Mouse (Mus musculus): ENCODE measurements around the gene Map3k5. TPM values are rescaled to one million over a fixed set of nuclear protein-coding genes. Genes with fewer than 3 reads are reported as not detected.

Map3k5 gene
- polyA plus RNA-seq (2015; fragmentation: Nextera tagmentation; extraction: Ambion mirVana) = 2.7 and 3.0 TPM in 2 replicates

GRCm38 (mm10) chr10:19934384-19935294, at the start of gene Map3k5:
Map3k5 (plus strand) TSS chr10:19934472.
- Histone ChIP-seq H3K9ac (peak within 1 kb of the TSS; percentile 88), H3K4me2 (peak within 1 kb of the TSS; percentile 98), H3K27ac (peak within 1 kb of the TSS; percentile 90), H3K4me1 (peaks cover 43% of the 10 kb centered on the region), H3K4me3 (replicated peaks) (peak within 1 kb of the TSS; percentile 85), H3K9me3 (replicated peaks) (no peaks in the 10 kb centered on the region), H3K36me3 (no peaks in the 10 kb centered on the region), H3K27me3 (peaks cover 12% of the 10 kb centered on the region)
- under 1% methylated on average over 89 of the region's 95 CpGs for WGBS
- ATAC-seq (replicated peaks; ENCODE audit: low FRiP score) = peak; percentile 52

DNA sequence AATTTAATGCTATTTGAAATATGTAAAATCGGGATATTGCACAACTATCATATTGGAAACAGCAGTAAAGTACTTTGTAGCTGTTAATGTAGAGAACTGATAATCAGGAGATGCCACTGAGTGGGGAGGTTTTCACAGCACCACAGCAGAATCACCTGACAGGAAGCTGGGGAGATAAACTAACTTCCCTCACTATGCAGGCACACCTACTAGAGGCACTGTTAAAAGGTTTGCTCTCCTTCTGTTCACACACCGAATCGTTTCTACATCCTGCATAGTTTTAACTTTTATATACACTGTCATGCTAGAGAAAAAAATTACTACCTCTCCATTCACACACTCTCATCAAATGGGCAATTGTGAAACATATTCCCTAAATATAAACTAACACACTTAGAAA, 48.0 kb upstream of the Map3k5 start:
- H3K4me3 ChIP-seq (replicated peaks) = no peak overlapping the region
- no peak overlapping the region for H3K27ac ChIP-seq
- no peak for ATAC-seq (replicated peaks; ENCODE audit: low FRiP score)
- no peaks in the 10 kb centered on the region for H3K27me3 ChIP-seq
- H3K9me3 ChIP-seq (replicated peaks) = no peaks in the 10 kb centered on the region
- WGBS = 86% methylated on average over 3 of the region's 3 CpGs
- H3K36me3 ChIP-seq = peaks cover 6% of the 10 kb centered on the region; the same call in 1 of the 2 replicates
- no peak overlapping the region for H3K9ac ChIP-seq
- no peak overlapping the region for H3K4me2 ChIP-seq
- no peaks in the 10 kb centered on the region for H3K4me1 ChIP-seq

- H3K9ac ChIP-seq = no peak overlapping the region
- peaks cover 10% of the 10 kb centered on the region; the same call in 1 of the 2 replicates for H3K36me3 ChIP-seq
- ATAC-seq (replicated peaks; ENCODE audit: low FRiP score) = no peak
- no peak overlapping the region for H3K27ac ChIP-seq
- no peak overlapping the region for H3K4me2 ChIP-seq
- no peak overlapping the region for H3K4me3 ChIP-seq (replicated peaks)
- no peaks in the 10 kb centered on the region for H3K4me1 ChIP-seq
- WGBS = 85% methylated on average over 3 of the region's 3 CpGs
- H3K9me3 ChIP-seq (replicated peaks) = no peaks in the 10 kb centered on the region
- no peaks in the 10 kb centered on the region for H3K27me3 ChIP-seq
These were observed 44.4 kb upstream of the Map3k5 start for GRCm38 (mm10) chr10:19889908-19890307.

DNA sequence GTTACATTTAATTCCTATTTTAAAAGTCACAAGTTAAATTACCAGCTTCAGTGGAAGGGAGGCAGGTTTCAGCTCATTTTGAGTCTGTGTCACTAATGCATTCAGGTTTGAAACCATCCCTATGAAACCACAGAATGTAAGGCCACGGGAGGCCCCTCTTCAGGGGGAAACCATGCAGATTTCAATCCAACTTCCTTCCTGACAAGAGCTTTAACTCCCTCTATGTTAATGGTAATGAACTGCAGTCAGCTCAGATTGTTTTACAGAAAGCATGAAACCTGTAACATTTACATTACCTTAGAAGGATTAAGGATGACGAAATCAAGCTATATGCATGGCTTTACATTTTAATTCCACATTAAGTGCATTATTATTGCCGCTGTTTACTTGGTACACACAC, 42.6 kb upstream of the Map3k5 start:
- no peak overlapping the region for H3K4me2 ChIP-seq
- no peaks in the 10 kb centered on the region for H3K9me3 ChIP-seq (replicated peaks)
- no peak overlapping the region for H3K4me3 ChIP-seq (replicated peaks)
- H3K36me3 ChIP-seq = peaks cover 10% of the 10 kb centered on the region; the same call in 1 of the 2 replicates
- no peaks in the 10 kb centered on the region for H3K27me3 ChIP-seq
- no peak overlapping the region for H3K9ac ChIP-seq
- H3K27ac ChIP-seq = no peak overlapping the region
- H3K4me1 ChIP-seq = no peaks in the 10 kb centered on the region
- WGBS = 63% methylated on average over 3 of the region's 3 CpGs
- ATAC-seq (replicated peaks; ENCODE audit: low FRiP score) = no peak

GRCm38 (mm10) chr10:19893146-19893545, 41.1 kb upstream of the Map3k5 start:
- Histone ChIP-seq H3K9ac (no peak overlapping the region), H3K36me3 (peaks cover 10% of the 10 kb centered on the region; the same call in 1 of the 2 replicates), H3K4me1 (no peaks in the 10 kb centered on the region), H3K4me2 (no peak overlapping the region), H3K4me3 (replicated peaks) (no peak overlapping the region), H3K27ac (no peak overlapping the region), H3K9me3 (replicated peaks) (no peaks in the 10 kb centered on the region), H3K27me3 (no peaks in the 10 kb centered on the region)
- 62% methylated on average over 6 of the region's 6 CpGs for WGBS
- no peak for ATAC-seq (replicated peaks; ENCODE audit: low FRiP score)

DNA sequence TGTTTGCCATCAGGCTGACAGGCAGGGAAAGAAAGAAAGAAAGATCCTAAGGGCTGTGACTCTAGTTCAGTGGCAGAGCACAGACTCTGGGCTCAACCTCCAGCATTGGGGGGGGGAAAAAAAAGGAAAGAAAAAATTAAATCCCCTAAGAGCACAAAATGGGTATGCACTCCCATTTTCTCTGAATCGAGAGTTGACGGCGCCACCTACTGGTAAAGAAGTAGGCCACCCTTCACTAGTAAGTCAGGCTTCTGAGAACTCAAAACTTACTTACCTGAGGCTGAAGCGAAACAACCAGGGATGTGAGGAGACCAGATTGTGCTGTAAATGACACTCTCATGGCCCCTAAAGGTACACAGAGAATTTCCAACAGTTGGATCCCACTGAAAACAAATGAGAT, 40.3 kb upstream of the Map3k5 start:
- Histone ChIP-seq H3K4me1 (no peaks in the 10 kb centered on the region), H3K27ac (no peak overlapping the region), H3K4me3 (replicated peaks) (no peak overlapping the region), H3K27me3 (no peaks in the 10 kb centered on the region), H3K4me2 (no peak overlapping the region), H3K36me3 (peaks cover 4% of the 10 kb centered on the region; the same call in 1 of the 2 replicates), H3K9ac (no peak overlapping the region), H3K9me3 (replicated peaks) (no peaks in the 10 kb centered on the region)
- WGBS = 20% methylated on average over 4 of the region's 4 CpGs
- ATAC-seq (replicated peaks; ENCODE audit: low FRiP score) = no peak

- H3K9me3 ChIP-seq (replicated peaks) = no peaks in the 10 kb centered on the region
- WGBS = 44% methylated on average over 2 of the region's 2 CpGs
- H3K36me3 ChIP-seq = peaks cover 17% of the 10 kb centered on the region; the same call in 1 of the 2 replicates
- no peaks in the 10 kb centered on the region for H3K4me1 ChIP-seq
- H3K4me3 ChIP-seq (replicated peaks) = no peak overlapping the region
- no peak overlapping the region for H3K9ac ChIP-seq
- H3K27me3 ChIP-seq = no peaks in the 10 kb centered on the region
- ATAC-seq (replicated peaks; ENCODE audit: low FRiP score) = no peak
- H3K4me2 ChIP-seq = no peak overlapping the region
- no peak overlapping the region for H3K27ac ChIP-seq
These were observed 34.1 kb upstream of the Map3k5 start for GRCm38 (mm10) chr10:19900191-19900590.

DNA sequence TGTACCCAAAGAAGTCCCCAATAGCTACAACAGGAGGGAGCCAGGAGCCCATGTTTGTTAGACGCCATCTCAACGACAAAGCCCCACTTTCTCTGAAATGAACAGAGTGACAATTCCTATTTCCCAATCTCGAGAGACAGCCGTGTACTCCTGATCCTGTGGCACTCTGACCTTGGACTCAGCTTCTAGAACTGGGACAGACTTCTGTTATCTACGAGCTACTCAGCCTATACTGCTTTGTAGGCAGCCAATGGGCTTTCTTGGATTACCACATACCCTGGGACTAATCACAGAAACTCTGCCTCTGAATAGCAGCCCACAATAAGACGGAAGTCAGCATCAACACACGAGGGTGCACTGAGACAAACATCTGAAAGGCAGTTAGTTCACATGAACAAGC, 32.3 kb upstream of the Map3k5 start:
- WGBS = 86% methylated on average over 7 of the region's 7 CpGs
- no peak for ATAC-seq (replicated peaks; ENCODE audit: low FRiP score)
- H3K27ac ChIP-seq = no peak overlapping the region
- no peaks in the 10 kb centered on the region for H3K27me3 ChIP-seq
- H3K4me1 ChIP-seq = 0 out of 2 replicates have a peak, but pooled peaks cover under 1% of the 10 kb centered on the region
- H3K9ac ChIP-seq = no peak overlapping the region
- H3K4me3 ChIP-seq (replicated peaks) = no peak overlapping the region
- H3K9me3 ChIP-seq (replicated peaks) = no peaks in the 10 kb centered on the region
- H3K36me3 ChIP-seq = peaks cover 17% of the 10 kb centered on the region; the same call in 1 of the 2 replicates
- H3K4me2 ChIP-seq = no peak overlapping the region

DNA sequence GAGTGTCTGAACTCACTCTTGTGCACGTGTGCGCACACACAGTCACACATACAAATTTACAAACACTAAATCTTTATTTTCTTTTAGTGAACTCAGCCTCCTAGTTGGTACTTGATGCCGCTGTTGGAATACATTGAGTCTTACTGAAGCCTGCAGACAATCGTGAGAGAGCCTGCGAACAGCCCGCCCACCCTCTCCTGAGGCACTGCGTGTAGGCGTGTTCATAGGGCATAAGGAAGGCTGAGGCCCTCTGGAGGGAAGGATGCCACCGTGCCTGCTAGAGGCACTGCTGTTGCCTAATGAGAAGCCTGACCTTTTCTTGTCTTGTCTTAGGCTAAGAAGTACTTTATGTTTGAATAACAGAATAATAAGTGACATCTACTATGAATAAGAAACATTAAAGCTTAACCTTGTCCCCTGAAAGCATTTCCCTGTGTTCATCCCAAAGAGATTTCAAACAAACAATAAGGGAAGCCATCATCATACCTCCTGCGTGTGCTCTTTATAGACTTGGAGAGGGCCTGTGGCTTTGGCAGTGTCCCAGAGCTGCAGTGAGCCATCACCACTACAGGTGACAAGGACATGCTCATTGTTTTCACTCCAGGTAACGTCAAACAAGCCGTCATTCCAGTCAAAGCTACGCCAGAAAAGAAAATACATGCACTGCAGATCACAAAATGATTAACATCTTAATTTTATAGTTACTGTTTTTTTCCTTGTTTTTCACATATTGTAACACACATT, 30.0 kb upstream of the Map3k5 start:
- no peak for ATAC-seq (replicated peaks; ENCODE audit: low FRiP score)
- Histone ChIP-seq H3K36me3 (peaks cover 17% of the 10 kb centered on the region; the same call in 1 of the 2 replicates), H3K4me3 (replicated peaks) (no peak overlapping the region), H3K27ac (no peak overlapping the region), H3K4me2 (no peak overlapping the region), H3K9ac (no peak overlapping the region), H3K4me1 (0 out of 2 replicates have a peak, but pooled peaks cover 2% of the 10 kb centered on the region), H3K9me3 (replicated peaks) (no peaks in the 10 kb centered on the region), H3K27me3 (no peaks in the 10 kb centered on the region)
- WGBS = 83% methylated on average over 13 of the region's 13 CpGs

DNA sequence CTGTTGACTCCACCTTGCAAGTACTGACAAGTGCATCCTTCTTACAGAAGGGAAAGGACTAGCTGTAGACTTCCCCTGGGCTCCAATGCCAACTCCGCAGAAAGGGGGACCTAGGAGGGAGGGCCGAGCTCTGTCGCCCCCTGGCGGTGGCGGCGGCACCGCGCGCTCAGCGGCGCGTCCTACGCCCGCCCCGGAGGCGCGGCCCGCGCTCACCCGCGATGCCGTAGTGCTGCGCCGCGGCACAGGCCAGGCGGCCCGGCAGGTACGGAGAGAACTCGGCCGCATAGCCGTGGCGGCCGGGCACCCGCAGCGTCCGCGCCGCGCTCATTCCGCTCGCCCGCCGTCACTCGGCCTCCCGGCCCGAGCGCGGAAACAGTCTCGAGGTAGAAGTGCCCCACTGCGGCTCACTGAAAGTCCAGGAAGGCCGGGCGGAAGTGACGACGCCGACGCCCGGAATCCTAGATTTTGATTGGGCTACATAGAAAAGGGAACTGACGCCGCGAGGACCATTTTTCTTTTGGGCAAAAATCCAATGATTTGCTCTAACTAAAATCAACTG, 26.9 kb upstream of the Map3k5 start, which contains the start of gene Pex7:
Gene Pex7, minus strand, starts transcription at position 444 of the 559 bp plus-strand sequence.
- Histone ChIP-seq H3K4me1 (0 out of 2 replicates have a peak, but pooled peaks cover 2% of the 10 kb centered on the region), H3K9me3 (replicated peaks) (no peaks in the 10 kb centered on the region), H3K4me2 (peak within 1 kb of the TSS; percentile 51), H3K4me3 (replicated peaks) (peak within 1 kb of the TSS; percentile 78), H3K27me3 (peaks cover 6% of the 10 kb centered on the region; the same call in 1 of the 2 replicates), H3K36me3 (0 out of 2 replicates have a peak, but pooled peaks cover 8% of the 10 kb centered on the region), H3K9ac (peak within 1 kb of the TSS; percentile 90), H3K27ac (peak within 1 kb of the TSS; percentile 98)
- ATAC-seq (replicated peaks; ENCODE audit: low FRiP score) = peak; percentile 99
- 1% methylated on average over 60 of the region's 60 CpGs for WGBS

DNA sequence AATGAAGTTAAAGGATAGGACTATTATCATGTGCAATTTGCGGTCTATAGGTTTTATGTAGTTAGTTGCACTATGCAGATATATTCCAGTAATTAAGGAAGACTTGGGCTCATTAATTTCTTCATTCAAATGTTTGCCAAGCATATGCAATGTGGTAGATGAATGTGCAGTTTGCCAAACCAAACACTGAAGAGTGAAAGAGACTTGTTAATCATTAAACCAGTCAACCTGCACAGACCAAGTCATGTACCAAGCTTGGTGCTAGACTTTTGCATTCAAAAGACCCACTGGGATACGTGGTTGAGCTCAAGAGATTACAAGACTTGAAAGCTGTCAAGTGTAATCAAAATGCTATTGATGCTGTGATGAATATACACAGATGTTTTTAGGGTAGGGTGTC, 26.2 kb upstream of the Map3k5 start:
- Histone ChIP-seq H3K9me3 (replicated peaks) (no peaks in the 10 kb centered on the region), H3K27me3 (peaks cover 6% of the 10 kb centered on the region; the same call in 1 of the 2 replicates), H3K36me3 (0 out of 2 replicates have a peak, but pooled peaks cover 8% of the 10 kb centered on the region), H3K9ac (no peak overlapping the region), H3K27ac (no peak overlapping the region), H3K4me2 (peak overlapping the region; percentile 30; the same call in 1 of the 2 replicates), H3K4me1 (0 out of 2 replicates have a peak, but pooled peaks cover 2% of the 10 kb centered on the region), H3K4me3 (replicated peaks) (peak overlapping the region; percentile 78; the same call in 1 of the 2 replicates)
- ATAC-seq (replicated peaks; ENCODE audit: low FRiP score) = no peak
- WGBS = 74% methylated on average over 2 of the region's 2 CpGs

Measured in kidney, embryonic 15.5 days (tissue).